Mouse (Mus musculus): ENCODE data around the gene Gm13276.
"Not testable (repeated sequence)": the region's sequence is repeated elsewhere in the genome, so short reads cannot be mapped to it uniquely, and the experiment has no call there.

The Gm13276 gene

DNA sequence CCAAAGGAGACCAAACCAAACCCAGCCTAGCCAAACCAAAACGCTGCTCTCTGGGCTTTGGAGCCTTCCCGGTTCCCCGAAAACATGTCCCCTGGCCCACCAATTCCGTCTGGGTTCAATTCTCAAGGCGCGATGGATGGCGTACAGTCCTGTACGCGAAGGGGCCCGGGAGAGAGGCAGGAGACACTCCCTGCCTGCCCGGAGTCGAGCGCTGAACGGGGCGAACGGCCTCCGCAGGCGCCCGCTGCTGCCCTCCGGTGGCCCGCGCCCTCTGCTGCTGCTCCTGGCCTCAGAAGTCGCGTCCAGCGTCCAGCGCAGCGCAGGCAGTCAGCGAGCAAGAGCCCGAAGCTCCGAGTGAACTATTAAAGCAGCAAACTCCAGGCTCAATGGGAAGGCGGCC lies 3.2 kb upstream of the Gm13276 start:
- not testable (repeated sequence) for DNase-seq (ENCODE audit: low spot score in 2 of 2)

DNA sequence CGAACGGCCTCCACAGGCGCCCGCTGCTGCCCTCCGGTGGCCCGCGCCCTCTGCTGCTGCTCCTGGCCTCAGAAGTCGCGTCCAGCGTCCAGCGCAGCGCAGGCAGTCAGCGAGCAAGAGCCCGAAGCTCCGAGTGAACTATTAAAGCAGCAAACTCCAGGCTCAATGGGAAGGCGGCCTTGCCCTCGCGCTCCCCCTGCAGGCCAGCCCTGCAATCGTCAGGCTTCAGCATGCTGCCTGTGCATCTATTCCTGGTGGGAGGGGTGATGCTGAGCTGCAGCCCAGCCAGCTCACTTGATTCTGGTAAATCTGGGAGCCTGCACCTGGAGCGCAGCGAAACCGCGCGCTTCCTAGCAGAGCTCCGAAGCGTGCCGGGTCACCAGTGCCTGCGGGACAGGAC lies 2.9 kb downstream of the Gm13276 start, which contains the start of gene Gm13277:
TSS of gene Gm13277 (plus strand) at position 231 of the 400 bp plus-strand sequence.
- peak; percentile 66 to 70 for DNase-seq (ENCODE audit: low spot score in 2 of 2)

DNA sequence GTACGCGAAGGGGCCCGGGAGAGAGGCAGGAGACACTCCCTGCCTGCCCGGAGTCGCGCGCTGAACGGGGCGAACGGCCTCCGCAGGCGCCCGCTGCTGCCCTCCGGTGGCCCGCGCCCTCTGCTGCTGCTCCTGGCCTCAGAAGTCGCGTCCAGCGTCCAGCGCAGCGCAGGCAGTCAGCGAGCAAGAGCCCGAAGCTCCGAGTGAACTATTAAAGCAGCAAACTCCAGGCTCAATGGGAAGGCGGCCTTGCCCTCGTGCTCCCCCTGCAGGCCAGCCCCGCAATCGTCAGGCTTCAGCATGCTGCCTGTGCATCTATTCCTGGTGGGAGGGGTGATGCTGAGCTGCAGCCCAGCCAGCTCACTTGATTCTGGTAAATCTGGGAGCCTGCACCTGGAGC lies 5.7 kb downstream of the Gm13276 start, which contains the start of gene Gm13278:
TSS of gene Gm13278 (plus strand) at position 301 of the 400 bp plus-strand sequence.
- not testable (repeated sequence) for DNase-seq (ENCODE audit: low spot score in 2 of 2)

DNA sequence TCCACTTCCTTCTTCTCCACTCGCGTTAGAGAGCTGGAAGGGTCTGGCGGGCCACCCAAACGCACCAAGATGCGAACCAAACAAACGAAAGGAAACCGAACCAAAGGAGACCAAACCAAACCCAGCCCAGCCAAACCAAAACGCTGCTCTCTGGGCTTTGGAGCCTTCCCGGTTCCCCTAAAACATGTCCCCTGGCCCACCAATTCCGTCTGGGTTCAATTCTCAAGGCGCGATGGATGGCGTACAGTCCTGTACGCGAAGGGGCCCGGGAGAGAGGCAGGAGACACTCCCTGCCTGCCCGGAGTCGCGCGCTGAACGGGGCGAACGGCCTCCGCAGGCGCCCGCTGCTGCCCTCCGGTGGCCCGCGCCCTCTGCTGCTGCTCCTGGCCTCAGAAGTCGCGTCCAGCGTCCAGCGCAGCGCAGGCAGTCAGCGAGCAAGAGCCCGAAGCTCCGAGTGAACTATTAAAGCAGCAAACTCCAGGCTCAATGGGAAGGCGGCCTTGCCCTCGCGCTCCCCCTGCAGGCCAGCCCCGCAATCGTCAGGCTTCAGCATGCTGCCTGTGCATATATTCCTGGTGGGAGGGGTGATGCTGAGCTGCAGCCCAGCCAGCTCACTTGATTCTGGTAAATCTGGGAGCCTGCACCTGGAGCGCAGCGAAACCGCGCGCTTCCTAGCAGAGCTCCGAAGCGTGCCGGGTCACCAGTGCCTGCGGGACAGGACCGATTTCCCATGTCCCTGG lies 8.6 kb downstream of the Gm13276 start, which contains the start of gene Gm13275:
TSS of gene Gm13275 (plus strand) at position 552 of the 740 bp plus-strand sequence.
- DNase-seq (ENCODE audit: low spot score in 2 of 2) = peak; percentile 55 to 58

GRCm38 (mm10) chr4:88797097-88797496 lies 11.6 kb downstream of the Gm13276 start, which contains the start of gene Gm13279:
Gene Gm13279 (plus strand): TSS chr4:88797397.
- not testable (repeated sequence) for DNase-seq (ENCODE audit: low spot score in 2 of 2)

GRCm38 (mm10) chr4:88799365-88799764 lies 13.9 kb downstream of the Gm13276 start, which contains the start of gene Gm13285:
Gene Gm13285 (plus strand): TSS chr4:88799665.
- not testable (repeated sequence) for DNase-seq (ENCODE audit: low spot score in 2 of 2)

GRCm38 (mm10) chr4:88802954-88803353 lies 17.4 kb downstream of the Gm13276 start, which contains the start of gene Gm13287:
Gene Gm13287 (plus strand): TSS chr4:88803254.
- not testable (repeated sequence) for DNase-seq (ENCODE audit: low spot score in 2 of 2)

- not testable (repeated sequence) for DNase-seq (ENCODE audit: low spot score in 2 of 2)
Observed at GRCm38 (mm10) chr4:88805231-88805630, 19.7 kb downstream of the Gm13276 start, which contains the start of gene Gm13288. Gene Gm13288 (plus strand): TSS chr4:88805531.

DNA sequence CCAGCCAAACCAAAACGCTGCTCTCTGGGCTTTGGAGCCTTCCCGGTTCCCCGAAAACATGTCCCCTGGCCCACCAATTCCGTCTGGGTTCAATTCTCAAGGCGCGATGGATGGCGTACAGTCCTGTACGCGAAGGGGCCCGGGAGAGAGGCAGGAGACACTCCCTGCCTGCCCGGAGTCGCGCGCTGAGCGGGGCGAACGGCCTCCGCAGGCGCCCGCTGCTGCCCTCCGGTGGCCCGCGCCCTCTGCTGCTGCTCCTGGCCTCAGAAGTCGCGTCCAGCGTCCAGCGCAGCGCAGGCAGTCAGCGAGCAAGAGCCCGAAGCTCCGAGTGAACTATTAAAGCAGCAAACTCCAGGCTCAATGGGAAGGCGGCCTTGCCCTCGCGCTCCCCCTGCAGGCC lies 20.3 kb downstream of the Gm13276 start:
- DNase-seq (ENCODE audit: low spot score in 2 of 2) = peak in 1 of 2 experiments; percentile 9

DNA sequence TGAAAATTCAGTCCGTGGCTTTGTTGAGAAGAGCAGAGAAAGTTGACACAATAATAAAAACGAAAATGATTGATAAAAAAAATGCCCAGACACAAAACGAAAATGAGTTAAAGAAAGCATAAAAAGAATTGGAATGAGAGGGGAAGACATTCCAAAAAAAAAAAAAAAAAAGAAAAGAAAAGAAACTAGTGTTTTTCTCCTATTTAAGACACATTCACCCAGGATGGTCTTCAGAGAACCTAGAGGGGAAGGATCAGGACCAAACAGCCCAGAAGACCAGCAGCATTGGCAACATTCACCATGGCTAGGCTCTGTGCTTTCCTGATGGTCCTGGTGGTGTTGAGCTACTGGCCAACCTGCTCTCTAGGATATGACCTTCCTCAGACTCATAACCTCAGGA lies 30.4 kb downstream of the Gm13276 start, which contains the start of gene Ifna7:
TSS of gene Ifna7 (plus strand) at position 301 of the 400 bp plus-strand sequence.
- DNase-seq (ENCODE audit: low spot score in 2 of 2) = no peak

- no peak for DNase-seq (ENCODE audit: low spot score in 2 of 2)
Observed at GRCm38 (mm10) chr4:88819659-88820058, 34.1 kb downstream of the Gm13276 start, which contains the start of gene Ifna11. Gene Ifna11 (plus strand): TSS chr4:88819959.

DNA sequence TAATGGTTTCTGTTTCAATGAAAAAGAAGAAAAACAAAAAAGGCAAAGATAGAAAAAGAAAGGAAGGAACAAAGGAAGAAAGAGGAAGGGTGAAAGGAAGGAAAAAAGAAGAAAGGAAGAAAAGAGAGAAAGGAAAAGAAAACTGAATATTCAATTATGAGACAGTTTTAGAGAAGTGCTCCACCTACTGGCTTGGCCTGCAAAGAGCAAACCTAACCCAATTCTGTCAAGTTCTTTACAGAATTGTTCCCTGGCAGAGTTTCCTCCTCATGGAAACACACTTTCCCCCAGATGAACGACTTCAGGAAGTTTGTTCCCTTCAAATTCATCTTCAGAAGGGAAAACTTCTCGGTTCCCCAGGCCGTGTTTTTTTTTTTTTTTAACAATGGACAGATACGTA lies 37.5 kb downstream of the Gm13276 start:
- DNase-seq (ENCODE audit: low spot score in 2 of 2) = no peak

GRCm38 (mm10) chr4:88827116-88827515 lies 41.6 kb downstream of the Gm13276 start, which contains the start of gene Ifna6:
Gene Ifna6 (plus strand): TSS chr4:88827416.
- not testable (repeated sequence) for DNase-seq (ENCODE audit: low spot score in 2 of 2)

DNA sequence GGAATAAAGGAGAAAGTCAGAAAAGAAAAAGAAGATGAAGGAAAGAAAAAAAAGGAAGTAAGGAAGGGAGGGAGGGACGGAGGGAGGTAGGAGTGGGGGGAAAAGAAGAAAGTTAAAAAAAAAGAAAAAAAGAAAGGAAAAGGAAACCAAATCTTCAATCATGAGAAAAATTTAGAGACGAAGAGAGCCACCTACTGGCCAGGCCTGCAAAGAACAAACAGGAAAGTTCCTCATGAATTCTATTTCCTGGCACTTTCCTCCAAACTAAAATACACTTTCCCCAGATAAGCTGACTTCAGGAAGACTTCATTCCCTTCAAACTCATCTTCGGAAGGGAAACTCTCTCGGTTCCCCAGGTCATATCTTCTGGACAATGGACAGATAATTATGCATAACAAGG lies 45.0 kb downstream of the Gm13276 start:
- no peak for DNase-seq (ENCODE audit: low spot score in 2 of 2)

DNA sequence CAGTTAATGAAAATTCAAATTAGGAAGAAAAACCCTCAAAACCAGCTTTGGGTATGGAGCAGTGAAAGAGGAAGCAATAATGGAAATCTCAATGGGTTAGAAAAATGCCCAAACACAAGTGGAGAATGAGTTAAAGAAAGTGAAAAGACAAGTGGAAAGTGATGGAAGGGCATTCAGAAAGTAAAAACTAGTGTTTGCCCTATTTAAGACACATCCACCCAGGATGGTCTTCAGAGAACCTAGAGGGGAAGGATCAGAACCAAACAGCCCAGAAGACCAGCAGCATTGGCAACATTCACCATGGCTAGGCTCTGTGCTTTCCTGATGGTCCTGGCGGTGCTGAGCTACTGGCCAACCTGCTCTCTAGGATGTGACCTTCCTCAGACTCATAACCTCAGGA lies 49.7 kb downstream of the Gm13276 start, which contains the start of gene Ifna5:
TSS of gene Ifna5 (plus strand) at position 301 of the 400 bp plus-strand sequence.
- DNase-seq (ENCODE audit: low spot score in 2 of 2) = not testable (repeated sequence)

Measured in spleen, postnatal 36 days (tissue).